Mouse (Mus musculus): ENCODE data around the gene Ern2.

The Ern2 gene

DNA sequence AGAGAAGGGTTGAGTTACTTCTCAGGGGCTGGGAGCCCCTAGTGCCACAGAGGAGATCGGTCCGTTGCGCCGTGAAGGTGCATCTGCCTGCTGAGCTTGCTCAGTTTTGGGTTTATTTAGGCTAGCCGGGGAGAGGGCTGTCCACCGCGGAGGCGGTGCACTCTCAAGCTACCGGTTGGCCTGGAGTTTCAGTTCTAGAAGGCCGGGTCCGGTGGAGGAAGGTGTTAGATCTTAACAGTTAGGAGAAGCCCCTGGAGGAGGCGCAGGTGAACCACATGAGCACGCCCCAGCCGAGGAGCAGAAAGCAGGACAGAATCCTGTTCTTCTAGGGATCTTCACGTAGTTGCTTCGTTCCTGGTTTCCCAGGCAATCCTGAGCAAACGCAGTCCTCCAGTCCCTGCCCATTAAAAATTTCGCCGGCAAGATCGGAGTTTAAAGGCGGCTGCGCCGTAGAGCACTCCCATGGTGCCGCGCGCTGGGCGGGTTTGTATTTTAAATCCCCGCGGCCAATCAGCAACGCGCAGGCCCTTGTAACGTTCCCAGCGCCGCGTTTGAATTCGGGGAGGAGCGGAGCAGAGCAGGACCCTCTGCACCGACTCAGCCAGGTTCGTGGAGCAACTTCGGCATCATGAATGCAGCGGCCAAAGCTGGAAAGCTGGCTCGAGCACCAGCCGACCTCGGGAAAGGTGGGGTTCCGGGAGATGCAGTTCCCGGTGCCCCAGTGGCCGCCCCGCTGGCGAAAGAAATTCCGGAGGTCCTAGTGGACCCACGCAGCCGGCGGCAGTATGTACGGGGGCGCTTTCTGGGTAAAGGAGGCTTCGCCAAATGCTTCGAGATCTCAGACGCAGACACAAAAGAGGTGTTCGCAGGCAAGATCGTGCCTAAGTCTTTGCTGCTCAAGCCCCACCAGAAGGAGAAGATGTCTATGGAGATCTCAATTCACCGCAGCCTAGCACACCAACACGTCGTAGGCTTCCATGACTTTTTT is 26.8 kb downstream of the Ern2 start, which contains the start of gene Plk1:
TSS of gene Plk1 (plus strand) at position 525 of the 988 bp plus-strand sequence.
- DNase-seq, result peak; percentile 52

DNA sequence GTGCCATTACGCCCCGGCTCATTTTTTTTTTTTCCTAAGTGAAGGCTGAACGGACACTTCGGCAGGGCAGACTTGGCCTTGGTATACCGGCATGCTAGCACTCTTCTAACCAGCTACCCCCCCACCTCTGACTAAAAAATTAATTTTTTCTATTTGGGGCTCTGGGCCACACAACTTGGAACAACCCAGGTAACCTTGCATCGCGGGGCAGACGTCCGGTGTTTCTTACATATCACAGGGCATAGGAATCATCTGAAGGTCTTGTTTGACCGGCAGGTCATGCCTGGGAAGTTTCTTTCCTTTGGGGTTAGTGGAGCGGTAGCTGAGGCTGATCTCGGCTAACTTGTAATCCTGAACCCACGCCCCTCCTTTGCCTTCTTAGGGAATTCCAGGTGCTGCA is 27.5 kb downstream of the Ern2 start:
- DNase-seq, result no peak

DNA sequence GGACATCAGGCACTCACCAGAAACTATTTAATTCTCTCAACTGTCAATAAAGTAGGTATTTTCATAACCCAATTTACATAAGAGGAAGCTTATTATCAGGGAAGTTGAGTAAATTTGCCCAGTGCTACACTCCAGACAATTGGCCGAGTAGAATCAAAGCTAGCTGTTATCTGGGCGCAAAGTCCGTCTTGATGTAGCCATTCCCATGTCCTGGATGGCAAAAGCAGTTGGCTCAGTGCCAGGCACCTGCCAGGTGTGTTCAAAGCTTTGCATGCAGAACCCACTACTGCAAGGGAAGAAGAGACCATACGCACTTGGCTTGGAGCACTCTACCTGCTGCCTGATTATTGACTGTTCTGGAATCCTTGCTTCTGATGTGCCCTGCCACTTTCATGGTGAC is 33.5 kb downstream of the Ern2 start:
- DNase-seq, result no peak

DNA sequence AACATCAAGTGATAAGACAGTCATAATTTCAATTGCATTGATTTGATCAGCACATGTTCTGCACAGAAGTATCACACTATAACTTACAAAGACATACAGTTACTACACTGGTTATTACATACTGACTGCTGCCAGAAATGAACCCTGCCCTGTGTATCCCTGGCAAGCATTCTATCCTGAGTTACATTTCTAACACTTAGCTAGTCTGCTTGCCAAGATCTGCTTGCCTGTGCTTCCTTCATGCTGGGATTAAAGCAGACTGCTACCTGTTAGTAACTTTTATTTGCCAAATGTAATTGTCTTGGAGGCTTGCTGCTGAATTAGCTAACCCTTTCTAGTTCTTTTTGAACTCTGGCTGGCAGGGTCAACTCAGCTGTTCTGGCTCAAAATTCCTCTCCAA is 45.0 kb downstream of the Ern2 start:
- DNase-seq, result no peak

GRCm38 (mm10) chr7:122138190-122138589 is 47.8 kb downstream of the Ern2 start:
- no peak for DNase-seq

DNA sequence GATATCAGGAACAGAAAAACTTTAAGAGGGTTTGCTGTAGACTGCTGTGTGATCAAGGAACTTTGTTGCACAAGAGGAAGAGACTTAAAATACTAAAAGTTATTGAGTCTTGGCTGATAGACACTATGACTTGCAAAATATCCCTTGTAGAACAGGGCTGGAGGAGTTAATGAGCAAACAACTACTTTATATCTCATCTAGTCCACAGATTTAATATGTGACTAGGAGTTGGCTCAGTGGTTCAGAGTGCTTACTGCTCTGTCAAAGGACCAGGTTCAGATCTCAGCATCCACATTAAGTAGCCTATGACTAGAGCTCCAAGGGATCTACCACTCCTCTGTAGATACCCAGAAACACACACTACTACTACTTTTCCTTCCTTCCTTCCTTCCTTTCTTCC is 48.9 kb downstream of the Ern2 start:
- DNase-seq, result no peak

- DNase-seq, result no peak
Measured at GRCm38 (mm10) chr7:122135070-122135469, 50.9 kb downstream of the Ern2 start.

DNA sequence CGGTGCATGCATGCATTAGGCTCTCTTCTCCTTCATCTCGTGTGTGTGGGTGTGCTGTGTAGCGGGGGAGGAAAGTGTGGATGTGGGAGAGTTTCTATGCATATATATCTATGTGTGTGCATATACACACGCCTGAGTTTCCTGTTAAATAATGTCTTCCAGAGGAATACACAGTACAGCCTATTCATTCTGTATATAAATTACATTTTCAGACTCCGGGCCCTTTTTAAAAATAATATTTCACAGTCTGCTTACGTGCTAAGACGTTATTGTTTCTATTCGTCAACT is 52.7 kb downstream of the Ern2 start:
- DNase-seq, result no peak

DNA sequence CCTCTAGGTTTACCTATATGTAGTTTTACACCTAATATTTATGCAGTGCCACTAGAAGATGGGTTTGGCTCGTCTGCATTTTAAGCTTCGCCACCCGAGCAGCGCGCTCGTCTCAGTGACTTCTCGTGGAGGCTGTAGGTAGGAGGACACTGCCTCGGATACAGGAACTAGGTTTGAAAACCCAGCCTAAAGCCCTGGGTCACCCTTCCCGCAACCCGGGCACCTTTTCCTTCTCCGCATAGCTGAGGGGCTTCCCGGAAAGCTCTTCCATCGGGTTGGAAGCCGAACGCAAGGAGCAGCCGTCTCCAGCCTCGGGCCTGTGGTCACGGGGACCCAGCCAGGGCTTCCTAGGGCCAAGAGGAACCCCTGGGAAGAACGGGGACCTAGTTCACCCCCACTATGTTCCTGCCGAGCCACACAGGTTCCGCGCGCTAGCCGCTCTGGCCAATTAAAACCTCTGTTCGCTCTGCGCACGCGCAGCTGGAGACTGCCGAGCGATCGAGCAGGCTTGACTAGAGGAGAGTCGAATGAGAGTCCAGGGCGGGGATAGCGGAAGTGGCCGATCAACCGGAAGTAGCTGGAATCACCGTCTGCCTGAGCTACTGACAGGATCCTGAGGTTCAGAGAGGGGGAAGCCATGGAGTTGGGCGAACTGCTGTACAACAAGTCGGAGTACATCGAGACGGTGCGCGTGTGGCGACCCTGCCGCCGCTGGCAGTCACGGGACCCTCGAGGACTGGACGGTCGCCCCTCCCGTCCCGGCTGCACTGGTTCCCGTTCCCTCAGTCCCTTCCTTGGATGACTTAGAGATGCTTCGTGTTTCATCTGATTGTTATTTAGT is 53.3 kb downstream of the Ern2 start, which contains the start of the genes Palb2 and Dctn5:
TSS of gene Palb2 (minus strand) at position 489 of the 841 bp plus-strand sequence.
TSS of gene Dctn5 (plus strand) at position 545 of the 841 bp plus-strand sequence.
- peak; percentile 97 for DNase-seq

- DNase-seq, result no peak
Measured at GRCm38 (mm10) chr7:122131834-122132233, 54.2 kb downstream of the Ern2 start.

GRCm38 (mm10) chr7:122126946-122127345 is 59.1 kb downstream of the Ern2 start:
- DNase-seq, result no peak

DNA sequence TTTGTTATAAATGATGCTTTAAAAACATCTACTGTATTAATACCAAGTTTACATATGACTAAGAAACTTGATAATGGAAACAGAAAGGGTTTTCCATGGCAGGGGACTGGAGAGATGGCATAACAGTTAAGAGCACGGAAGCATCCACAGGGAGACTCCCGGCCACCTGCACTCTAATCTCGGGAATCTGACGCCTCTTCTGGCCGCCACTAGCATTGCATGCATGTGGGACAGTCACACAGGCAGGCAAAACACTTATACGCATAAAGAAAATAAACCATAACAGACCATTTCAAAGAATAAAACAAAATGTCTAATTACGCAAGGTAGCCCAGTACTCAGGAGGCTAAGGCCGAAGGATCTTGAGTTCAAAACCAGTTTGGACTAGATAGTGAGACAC is 60.4 kb downstream of the Ern2 start:
- no peak for DNase-seq

GRCm38 (mm10) chr7:122123518-122123917 is 62.5 kb downstream of the Ern2 start:
- DNase-seq, result no peak

All from cerebellum, adult 11-12 months (tissue).